Mouse (Mus musculus): ENCODE results near the gene Dqx1. TPM values are rescaled to one million over a fixed set of nuclear protein-coding genes. Genes with fewer than 3 reads are reported as not detected.

Gene Dqx1
- total RNA-seq, 2 experiments from 2014 or later = 0.59 to 0.62 TPM

GRCm38 (mm10) chr6:83070311-83071219 is 12.9 kb downstream of the Dqx1 start:
- peak; percentile 26 for DNase-seq

- no peak for DNase-seq
These were observed 13.6 kb downstream of the Dqx1 start for GRCm38 (mm10) chr6:83071220-83071619.

GRCm38 (mm10) chr6:83074979-83075378 is 17.3 kb downstream of the Dqx1 start:
- no peak for DNase-seq

- DNase-seq = no peak
These were observed 20.1 kb downstream of the Dqx1 start, which contains the start of gene Pcgf1 for GRCm38 (mm10) chr6:83077630-83078323. Gene Pcgf1, plus strand, starts transcription at chr6:83077869.

- peak; percentile 100 for DNase-seq
These were observed 20.7 kb downstream of the Dqx1 start for GRCm38 (mm10) chr6:83078324-83078858.

GRCm38 (mm10) chr6:83080210-83080609 is 22.6 kb downstream of the Dqx1 start:
- no peak for DNase-seq

- DNase-seq = no peak
These were observed 25.9 kb downstream of the Dqx1 start for GRCm38 (mm10) chr6:83083497-83083896.

GRCm38 (mm10) chr6:83084477-83084876 is 26.8 kb downstream of the Dqx1 start:
- DNase-seq = no peak

GRCm38 (mm10) chr6:83086121-83087035 is 28.7 kb downstream of the Dqx1 start, which contains the start of gene Lbx2:
Gene Lbx2, plus strand, starts transcription at chr6:83086367.
- DNase-seq = no peak

- DNase-seq = peak; percentile 27
These were observed 29.7 kb downstream of the Dqx1 start for GRCm38 (mm10) chr6:83087205-83087925.

GRCm38 (mm10) chr6:83087926-83088260 is 30.2 kb downstream of the Dqx1 start:
- no peak for DNase-seq

GRCm38 (mm10) chr6:83092416-83093127 is 34.9 kb downstream of the Dqx1 start:
- peak; percentile 41 for DNase-seq

GRCm38 (mm10) chr6:83095968-83096367 is 38.3 kb downstream of the Dqx1 start:
- no peak for DNase-seq

- no peak for DNase-seq
These were observed 40.8 kb downstream of the Dqx1 start for GRCm38 (mm10) chr6:83098411-83098810.

- DNase-seq = peak; percentile 90
These were observed 43.7 kb downstream of the Dqx1 start, which contains the start of the genes Ccdc142 and Gm42688 for GRCm38 (mm10) chr6:83101316-83101687. Gene Ccdc142, plus strand, starts transcription at chr6:83101601. Gene Gm42688, plus strand, starts transcription at chr6:83101617.

- DNase-seq = peak; percentile 70
These were observed 44.3 kb downstream of the Dqx1 start for GRCm38 (mm10) chr6:83101688-83102556.

- no peak for DNase-seq
These were observed 45.5 kb downstream of the Dqx1 start for GRCm38 (mm10) chr6:83103130-83103650.

GRCm38 (mm10) chr6:83104158-83104557 is 46.5 kb downstream of the Dqx1 start:
- DNase-seq = no peak

All from heart, postnatal 4 days (tissue).